Mouse (Mus musculus): ENCODE measurements at regions not wholly inside any gene's neighbourhood (a gene's known extent, or its start where the extent isn't known, plus 50 kb on each side); places are given as distances from the start of the nearest gene placed in this dataset.
"Not testable (repeated sequence)": the region's sequence is repeated elsewhere in the genome, so short reads cannot be mapped to it uniquely, and the experiment has no call there.

- whole genome bisulfite sequencing: 50% methylated on average over 5 of the region's 5 CpGs
- H3K27ac ChIP-seq (ENCODE audit: low read depth): no peak overlapping the region
Observed at GRCm38 (mm10) chr15:90400326-90401280, 176.5 kb downstream of the Alg10b start.

GRCm38 (mm10) chr15:90420776-90421175 lies 196.7 kb downstream of the Alg10b start:
- DNase-seq (ENCODE audit: low spot score): no peak
- Histone ChIP-seq H3K27ac (ENCODE audit: low read depth) (no peak overlapping the region), H3K36me3 (replicated peaks; ENCODE audit: control insufficient read depth, insufficient read depth, low read length) (no peaks in the 10 kb centered on the region), H3K9ac (replicated peaks; ENCODE audit: low read depth, low read length) (no peak overlapping the region), H3K4me2 (ENCODE audit: low read depth, low read length) (no peak overlapping the region), H3K4me1 (ENCODE audit: control insufficient read depth, insufficient read depth) (no peaks in the 10 kb centered on the region), H3K27me3 (ENCODE audit: control insufficient read depth, insufficient read depth, low read length) (no peaks in the 10 kb centered on the region), H3K4me3 (ENCODE audit: low read depth, low read length) (no peak overlapping the region), H3K9me3 (replicated peaks; ENCODE audit: control insufficient read depth, low read length) (no peaks in the 10 kb centered on the region)
- TF ChIP-seq CTCF (IDR thresholded peaks at IDR 0.05; ENCODE audit: low read depth): no peak
- no peak for TF ChIP-seq EP300 (IDR thresholded peaks at IDR 0.05; ENCODE audit: low read depth)
- 81% methylated on average over 2 of the region's 2 CpGs for WGBS
- no peak for ATAC-seq (ENCODE audit: insufficient read depth, low read depth)

More at GRCm38 (mm10) chr15:90400326-90401280, 176.5 kb downstream of the Alg10b start:
- Histone ChIP-seq H3K9ac (replicated peaks; ENCODE audit: low read depth, low read length) (no peak overlapping the region), H3K4me3 (ENCODE audit: low read depth, low read length) (no peak overlapping the region), H3K9me3 (replicated peaks; ENCODE audit: control insufficient read depth, low read length) (no peaks in the 10 kb centered on the region), H3K4me2 (ENCODE audit: low read depth, low read length) (no peak overlapping the region), H3K36me3 (replicated peaks; ENCODE audit: control insufficient read depth, insufficient read depth, low read length) (no peaks in the 10 kb centered on the region), H3K4me1 (ENCODE audit: control insufficient read depth, insufficient read depth) (no peaks in the 10 kb centered on the region), H3K27me3 (ENCODE audit: control insufficient read depth, insufficient read depth, low read length) (no peaks in the 10 kb centered on the region)
- TF ChIP-seq EP300 (IDR thresholded peaks at IDR 0.05; ENCODE audit: low read depth) (no peak), CTCF (IDR thresholded peaks at IDR 0.05; ENCODE audit: low read depth) (no peak)
- ATAC-seq (ENCODE audit: insufficient read depth, low read depth): no peak
- no peak for DNase-seq (ENCODE audit: low spot score)

GRCm38 (mm10) chr15:90422122-90422614 lies 198.1 kb downstream of the Alg10b start:
- DNase-seq (ENCODE audit: low spot score) (no peak), ATAC-seq (ENCODE audit: insufficient read depth, low read depth) (no peak)
- no peaks in the 10 kb centered on the region for H3K27me3 ChIP-seq (ENCODE audit: control insufficient read depth, insufficient read depth, low read length)
- H3K9me3 ChIP-seq (replicated peaks; ENCODE audit: control insufficient read depth, low read length): no peaks in the 10 kb centered on the region
- no peak overlapping the region for H3K4me3 ChIP-seq (ENCODE audit: low read depth, low read length)
- H3K4me1 ChIP-seq (ENCODE audit: control insufficient read depth, insufficient read depth): no peaks in the 10 kb centered on the region
- no peaks in the 10 kb centered on the region for H3K36me3 ChIP-seq (replicated peaks; ENCODE audit: control insufficient read depth, insufficient read depth, low read length)
- TF ChIP-seq EP300 (IDR thresholded peaks at IDR 0.05; ENCODE audit: low read depth) (no peak), CTCF (IDR thresholded peaks at IDR 0.05; ENCODE audit: low read depth) (no peak)
- H3K27ac ChIP-seq (ENCODE audit: low read depth): no peak overlapping the region
- no peak overlapping the region for H3K4me2 ChIP-seq (ENCODE audit: low read depth, low read length)
- 38% methylated on average over 5 of the region's 5 CpGs for WGBS
- no peak overlapping the region for H3K9ac ChIP-seq (replicated peaks; ENCODE audit: low read depth, low read length)

- 78% methylated on average over 3 of the region's 3 CpGs for WGBS
- H3K4me1 ChIP-seq (ENCODE audit: control insufficient read depth, insufficient read depth); H3K9me3 ChIP-seq (replicated peaks; ENCODE audit: control insufficient read depth, low read length); H3K27ac ChIP-seq (ENCODE audit: low read depth); DNase-seq (ENCODE audit: low spot score); H3K9ac ChIP-seq (replicated peaks; ENCODE audit: low read depth, low read length); H3K4me3 ChIP-seq (ENCODE audit: low read depth, low read length); H3K36me3 ChIP-seq (replicated peaks; ENCODE audit: control insufficient read depth, insufficient read depth, low read length); H3K27me3 ChIP-seq (ENCODE audit: control insufficient read depth, insufficient read depth, low read length); H3K4me2 ChIP-seq (ENCODE audit: low read depth, low read length); ATAC-seq (ENCODE audit: insufficient read depth, low read depth): not testable (repeated sequence)
Observed at GRCm38 (mm10) chr15:90431048-90431447, 206.9 kb downstream of the Alg10b start.

GRCm38 (mm10) chr15:90432154-90432553 lies 208.0 kb downstream of the Alg10b start:
- TF ChIP-seq EP300 (IDR thresholded peaks at IDR 0.05; ENCODE audit: low read depth): no peak
- no peak for TF ChIP-seq CTCF (IDR thresholded peaks at IDR 0.05; ENCODE audit: low read depth)
- H3K4me3 ChIP-seq (ENCODE audit: low read depth, low read length): no peak overlapping the region
- H3K4me1 ChIP-seq (ENCODE audit: control insufficient read depth, insufficient read depth): no peaks in the 10 kb centered on the region
- no peaks in the 10 kb centered on the region for H3K9me3 ChIP-seq (replicated peaks; ENCODE audit: control insufficient read depth, low read length)
- DNase-seq (ENCODE audit: low spot score) (no peak), ATAC-seq (ENCODE audit: insufficient read depth, low read depth) (no peak)
- H3K36me3 ChIP-seq (replicated peaks; ENCODE audit: control insufficient read depth, insufficient read depth, low read length): no peaks in the 10 kb centered on the region
- no peak overlapping the region for H3K27ac ChIP-seq (ENCODE audit: low read depth)
- no peak overlapping the region for H3K4me2 ChIP-seq (ENCODE audit: low read depth, low read length)
- no peak overlapping the region for H3K9ac ChIP-seq (replicated peaks; ENCODE audit: low read depth, low read length)
- 56% methylated on average over 2 of the region's 2 CpGs for WGBS
- H3K27me3 ChIP-seq (ENCODE audit: control insufficient read depth, insufficient read depth, low read length): no peaks in the 10 kb centered on the region

Measured in heart, postnatal 0 days (tissue).